Mouse (Mus musculus) bone marrow, adult 2 months (tissue): Measurements from ENCODE around the gene Ccdc8.

Experiments used
- CTCF ChIP-seq: fragments of 200-500 bp; IDR thresholded peaks from 2 replicates; pipeline ENCODE4 v1.5.1; 2011; ENCODE audit warnings: low read length, control low read depth; ENCODE audit not compliant: control insufficient read depth, insufficient read depth
- POLR2A ChIP-seq: fragments of 200-500 bp; IDR thresholded peaks from 2 replicates; pipeline ENCODE4 v1.6.1; 2011; ENCODE audit warnings: low read depth, mild to moderate bottlenecking, control low read depth, low read length, borderline replicate concordance; ENCODE audit not compliant: control insufficient read depth

DNA sequence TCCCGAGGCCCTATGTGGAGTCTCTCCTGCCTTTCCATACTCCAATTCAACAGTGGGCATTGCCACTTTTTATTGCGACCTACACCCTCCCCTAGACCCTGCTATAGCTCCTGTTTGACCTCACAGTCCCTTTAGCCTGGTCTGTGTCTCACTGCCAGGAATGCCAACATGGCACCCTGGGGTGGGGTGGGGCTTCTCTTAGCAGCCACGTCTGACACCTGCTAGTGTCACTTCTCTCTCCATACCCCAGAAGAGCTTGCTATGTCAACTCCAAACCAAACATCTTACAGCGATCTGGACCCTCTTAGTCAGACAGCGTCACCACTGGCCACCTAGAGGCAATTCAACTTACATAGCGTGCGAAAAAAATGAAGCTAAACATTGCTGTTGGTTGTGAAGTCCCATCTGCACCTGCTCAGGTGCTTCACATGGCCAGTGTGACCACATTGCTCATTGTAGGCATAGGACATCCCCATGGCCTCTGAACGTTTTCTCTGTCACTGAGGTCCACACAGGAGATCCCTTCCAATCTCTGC lies 43.5 kb upstream of the Ccdc8 start:
- no peak for TF ChIP-seq POLR2A
- TF ChIP-seq CTCF, result no peak
